Mouse (Mus musculus): ENCODE data around the gene Ltbp1. TPM values are rescaled to one million over a fixed set of nuclear protein-coding genes. Genes with fewer than 3 reads are reported as not detected.
A peak's percentile ranks its signal among the peaks of the same experiment; 100 is the strongest.

Gene Ltbp1
- polyA plus RNA-seq, 2 experiments = 83.3 to 104 TPM

- Histone ChIP-seq H3K27ac (replicated peaks; ENCODE audit: low read depth, low read length) (peak overlapping the region; percentile 98), H3K36me3 (ENCODE audit: control insufficient read depth, insufficient read depth, low read length) (peaks cover 11% of the 10 kb centered on the region; the same call in 1 of the 2 replicates), H3K9me3 (ENCODE audit: control insufficient read depth, low read length) (no peaks in the 10 kb centered on the region), H3K4me1 (ENCODE audit: control insufficient read depth, insufficient read depth, low read length) (peaks cover 26% of the 10 kb centered on the region), H3K4me3 (replicated peaks; ENCODE audit: low read length) (peak overlapping the region; percentile 95), H3K9ac (ENCODE audit: low read depth, low read length, severe bottlenecking) (peak overlapping the region; percentile 92), H3K4me2 (replicated peaks; ENCODE audit: low read depth, low read length, severe bottlenecking) (peak overlapping the region; percentile 62), H3K27me3 (ENCODE audit: control insufficient read depth, insufficient read depth, low read length) (no peaks in the 10 kb centered on the region)
- WGBS = under 1% methylated on average over 11 of the region's 11 CpGs
- DNase-seq (ENCODE audit: low spot score) = peak; percentile 94
- peak; percentile 89 for ATAC-seq (ENCODE audit: low FRiP score, low read depth)
- TF ChIP-seq POLR2A (IDR thresholded peaks at IDR 0.05; ENCODE audit: borderline replicate concordance, extremely low read depth, insufficient read depth, insufficient read length) = peak; percentile 43; the same call in 1 of the 2 replicates
Observed at GRCm38 (mm10) chr17:75004820-75005219, 548 bp upstream of the Ltbp1 start.

- no peak for DNase-seq (ENCODE audit: low spot score)
- TF ChIP-seq POLR2A (IDR thresholded peaks at IDR 0.05; ENCODE audit: borderline replicate concordance, extremely low read depth, insufficient read depth, insufficient read length) = 0 out of 2 replicates have a peak, but pooled peaks have one; percentile 46
- peak overlapping the region; percentile 92 for H3K9ac ChIP-seq (ENCODE audit: low read depth, low read length, severe bottlenecking)
- ATAC-seq (ENCODE audit: low FRiP score, low read depth) = peak; percentile 54
- peaks cover 12% of the 10 kb centered on the region; the same call in 1 of the 2 replicates for H3K36me3 ChIP-seq (ENCODE audit: control insufficient read depth, insufficient read depth, low read length)
- under 1% methylated on average over 50 of the region's 94 CpGs for WGBS
- H3K27me3 ChIP-seq (ENCODE audit: control insufficient read depth, insufficient read depth, low read length) = no peaks in the 10 kb centered on the region
- H3K4me3 ChIP-seq (replicated peaks; ENCODE audit: low read length) = peak overlapping the region; percentile 95
- H3K4me2 ChIP-seq (replicated peaks; ENCODE audit: low read depth, low read length, severe bottlenecking) = peak overlapping the region; percentile 62
- H3K9me3 ChIP-seq (ENCODE audit: control insufficient read depth, low read length) = no peaks in the 10 kb centered on the region
- peaks cover 24% of the 10 kb centered on the region for H3K4me1 ChIP-seq (ENCODE audit: control insufficient read depth, insufficient read depth, low read length)
- peak overlapping the region; percentile 98 for H3K27ac ChIP-seq (replicated peaks; ENCODE audit: low read depth, low read length)
Observed at GRCm38 (mm10) chr17:75005685-75006680, 615 bp downstream of the Ltbp1 start.

GRCm38 (mm10) chr17:75010955-75011354, 5.6 kb downstream of the Ltbp1 start:
- no peak for TF ChIP-seq POLR2A (IDR thresholded peaks at IDR 0.05; ENCODE audit: borderline replicate concordance, extremely low read depth, insufficient read depth, insufficient read length)
- no peak overlapping the region for H3K27ac ChIP-seq (replicated peaks; ENCODE audit: low read depth, low read length)
- H3K4me2 ChIP-seq (replicated peaks; ENCODE audit: low read depth, low read length, severe bottlenecking) = no peak overlapping the region
- H3K36me3 ChIP-seq (ENCODE audit: control insufficient read depth, insufficient read depth, low read length) = peaks cover 39% of the 10 kb centered on the region
- H3K4me3 ChIP-seq (replicated peaks; ENCODE audit: low read length) = no peak overlapping the region
- DNase-seq (ENCODE audit: low spot score) (no peak), ATAC-seq (ENCODE audit: low FRiP score, low read depth) (no peak)
- H3K9ac ChIP-seq (ENCODE audit: low read depth, low read length, severe bottlenecking) = no peak overlapping the region
- H3K27me3 ChIP-seq (ENCODE audit: control insufficient read depth, insufficient read depth, low read length) = no peaks in the 10 kb centered on the region
- H3K9me3 ChIP-seq (ENCODE audit: control insufficient read depth, low read length) = no peaks in the 10 kb centered on the region
- 81% methylated on average over 6 of the region's 6 CpGs for WGBS
- peaks cover 39% of the 10 kb centered on the region for H3K4me1 ChIP-seq (ENCODE audit: control insufficient read depth, insufficient read depth, low read length)

GRCm38 (mm10) chr17:75013211-75013610, 7.8 kb downstream of the Ltbp1 start:
- Histone ChIP-seq H3K27me3 (ENCODE audit: control insufficient read depth, insufficient read depth, low read length) (no peaks in the 10 kb centered on the region), H3K4me1 (ENCODE audit: control insufficient read depth, insufficient read depth, low read length) (peaks cover 37% of the 10 kb centered on the region), H3K4me2 (replicated peaks; ENCODE audit: low read depth, low read length, severe bottlenecking) (no peak overlapping the region), H3K4me3 (replicated peaks; ENCODE audit: low read length) (no peak overlapping the region), H3K9me3 (ENCODE audit: control insufficient read depth, low read length) (no peaks in the 10 kb centered on the region), H3K9ac (ENCODE audit: low read depth, low read length, severe bottlenecking) (no peak overlapping the region), H3K27ac (replicated peaks; ENCODE audit: low read depth, low read length) (no peak overlapping the region), H3K36me3 (ENCODE audit: control insufficient read depth, insufficient read depth, low read length) (peaks cover 39% of the 10 kb centered on the region)
- no peak for ATAC-seq (ENCODE audit: low FRiP score, low read depth)
- 59% methylated on average over 4 of the region's 4 CpGs for WGBS
- no peak for DNase-seq (ENCODE audit: low spot score)
- no peak for TF ChIP-seq POLR2A (IDR thresholded peaks at IDR 0.05; ENCODE audit: borderline replicate concordance, extremely low read depth, insufficient read depth, insufficient read length)

GRCm38 (mm10) chr17:75013868-75014267, 8.5 kb downstream of the Ltbp1 start:
- peaks cover 37% of the 10 kb centered on the region for H3K4me1 ChIP-seq (ENCODE audit: control insufficient read depth, insufficient read depth, low read length)
- no peak for TF ChIP-seq POLR2A (IDR thresholded peaks at IDR 0.05; ENCODE audit: borderline replicate concordance, extremely low read depth, insufficient read depth, insufficient read length)
- no peaks in the 10 kb centered on the region for H3K9me3 ChIP-seq (ENCODE audit: control insufficient read depth, low read length)
- H3K36me3 ChIP-seq (ENCODE audit: control insufficient read depth, insufficient read depth, low read length) = peaks cover 37% of the 10 kb centered on the region
- no peak overlapping the region for H3K27ac ChIP-seq (replicated peaks; ENCODE audit: low read depth, low read length)
- H3K9ac ChIP-seq (ENCODE audit: low read depth, low read length, severe bottlenecking) = 0 out of 2 replicates have a peak overlapping the region, but pooled peaks have one; percentile 0
- DNase-seq (ENCODE audit: low spot score) = no peak
- WGBS = 43% methylated on average over 10 of the region's 10 CpGs
- H3K4me3 ChIP-seq (replicated peaks; ENCODE audit: low read length) = no peak overlapping the region
- peak overlapping the region; percentile 0; the same call in 1 of the 2 replicates for H3K4me2 ChIP-seq (replicated peaks; ENCODE audit: low read depth, low read length, severe bottlenecking)
- ATAC-seq (ENCODE audit: low FRiP score, low read depth) = 0 out of 2 replicates have a peak, but pooled peaks have one; percentile 42
- H3K27me3 ChIP-seq (ENCODE audit: control insufficient read depth, insufficient read depth, low read length) = no peaks in the 10 kb centered on the region
